Mouse (Mus musculus) cerebellum, postnatal 25 days (tissue): ENCODE results near the gene Asic2.

Experiments used
- DNase-seq, 2 experiments: peaks; one replicate each; pipeline ENCODE4 v3.0.0; 2021; ENCODE audit warnings: mixed read lengths in 2 of 2

Gene Asic2

DNA sequence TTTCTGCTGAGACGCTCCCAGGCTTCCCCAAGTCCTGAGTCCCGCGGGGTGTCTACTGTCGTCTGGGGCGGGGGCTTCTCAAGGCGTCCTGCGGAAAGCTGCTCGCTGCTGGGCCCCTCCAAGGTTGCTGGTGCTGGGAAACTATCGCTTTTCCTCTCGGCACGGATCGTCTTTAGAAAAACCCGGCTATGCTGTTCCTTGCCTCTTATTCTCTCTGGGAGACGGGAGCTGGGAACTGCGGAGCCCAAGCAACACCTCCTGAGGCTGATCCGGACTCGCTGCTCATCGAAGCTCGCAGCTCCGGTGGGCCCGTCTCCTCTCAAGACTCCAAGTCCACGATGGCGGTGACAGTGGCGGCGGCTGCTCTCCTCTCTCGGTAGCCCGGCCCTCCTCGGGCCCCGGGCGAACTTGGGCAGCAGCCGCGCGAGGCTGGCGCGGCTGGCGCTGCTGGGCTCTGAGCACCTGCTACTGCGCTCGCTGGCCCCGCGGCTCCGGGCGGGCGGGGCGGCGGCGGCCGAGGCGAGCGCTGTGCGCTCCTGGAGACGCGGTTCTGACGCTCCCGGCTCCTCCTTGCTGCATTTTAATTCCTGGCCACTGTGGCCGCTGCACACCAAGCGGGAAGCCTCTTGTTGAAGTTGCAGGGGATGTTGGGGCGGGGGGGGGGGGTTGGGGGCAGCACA lies 815.0 kb downstream of the Asic2 start:
- DNase-seq: peak; percentile 80 to 81

DNA sequence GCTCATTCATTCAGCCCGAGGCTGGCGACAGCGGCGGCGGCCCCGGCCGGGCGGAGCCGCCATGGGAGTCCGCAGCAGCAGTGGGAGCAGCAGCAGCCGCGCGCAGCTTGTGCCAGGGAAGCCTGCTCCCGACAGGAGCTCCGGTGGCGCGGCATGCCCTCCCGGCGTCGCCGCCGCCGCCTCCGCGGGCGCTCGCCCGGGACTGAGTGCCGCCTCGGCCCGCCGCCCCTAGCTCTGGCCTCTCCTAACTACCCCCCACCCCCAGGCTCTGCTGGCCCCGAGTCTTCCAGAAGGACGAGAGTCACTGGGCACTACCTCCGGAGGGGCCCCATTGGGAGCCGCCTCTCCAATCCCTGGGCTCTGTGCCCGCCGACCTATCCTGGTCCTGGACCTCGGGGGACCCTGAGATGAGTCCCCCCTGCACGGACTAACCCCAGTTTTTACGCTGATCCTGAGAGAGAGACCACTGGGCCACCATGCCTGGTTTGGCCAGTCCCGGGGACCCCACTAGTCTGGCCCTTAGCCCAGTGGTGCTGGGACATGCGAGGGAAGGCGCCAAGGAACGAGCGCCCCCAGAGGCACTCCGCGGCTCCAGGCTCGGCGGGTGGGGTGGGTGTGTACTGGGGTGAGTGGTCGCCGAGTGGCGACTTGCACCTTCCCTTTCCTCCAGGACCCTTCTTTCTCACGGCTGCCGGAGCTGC lies 815.6 kb downstream of the Asic2 start:
- peak; percentile 79 to 85 for DNase-seq

GRCm38 (mm10) chr11:81152021-81152385 lies 816.3 kb downstream of the Asic2 start:
- peak; percentile 77 to 81 for DNase-seq

DNA sequence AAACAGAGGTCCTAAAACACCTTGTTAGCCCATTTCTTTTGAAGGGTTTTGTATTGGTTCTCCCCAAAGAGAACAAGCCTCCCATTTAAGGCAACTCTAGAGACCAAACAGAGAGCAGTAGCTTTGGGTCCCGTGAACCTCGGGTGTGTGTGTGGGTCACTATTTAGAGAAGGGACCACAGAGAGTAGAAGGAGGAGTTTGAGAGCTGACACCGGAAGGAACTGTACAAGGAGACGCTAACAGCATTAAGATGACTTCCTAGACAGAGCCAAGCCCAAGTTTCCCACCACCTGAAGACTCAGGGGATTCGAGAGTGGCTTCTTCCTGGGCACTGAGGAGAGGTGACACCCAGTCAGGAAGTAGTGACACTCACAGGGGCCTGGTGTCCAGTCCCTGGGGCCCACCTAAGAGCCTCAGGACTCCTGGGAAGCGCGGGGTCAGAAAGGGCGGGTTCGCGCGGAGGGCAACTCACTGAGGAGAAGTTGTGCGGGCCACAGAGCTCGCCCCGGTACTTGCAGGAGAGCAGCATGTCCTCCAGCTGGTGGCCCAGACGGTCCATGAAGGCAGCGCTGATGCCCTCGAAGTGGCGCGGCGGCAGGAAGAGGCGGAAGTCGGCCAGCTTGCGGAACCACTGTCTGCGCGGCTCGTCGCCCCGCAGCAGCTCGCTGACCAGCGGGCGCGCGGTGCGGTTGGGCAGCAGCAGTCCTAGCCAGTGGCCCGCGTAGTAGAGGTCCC lies 816.8 kb downstream of the Asic2 start:
- DNase-seq: peak in 1 of 2 experiments; percentile 62

GRCm38 (mm10) chr11:81150621-81151020 lies 817.6 kb downstream of the Asic2 start:
- peak; percentile 70 to 77 for DNase-seq

GRCm38 (mm10) chr11:81148423-81148822 lies 819.8 kb downstream of the Asic2 start:
- DNase-seq: peak; percentile 49 to 50

DNA sequence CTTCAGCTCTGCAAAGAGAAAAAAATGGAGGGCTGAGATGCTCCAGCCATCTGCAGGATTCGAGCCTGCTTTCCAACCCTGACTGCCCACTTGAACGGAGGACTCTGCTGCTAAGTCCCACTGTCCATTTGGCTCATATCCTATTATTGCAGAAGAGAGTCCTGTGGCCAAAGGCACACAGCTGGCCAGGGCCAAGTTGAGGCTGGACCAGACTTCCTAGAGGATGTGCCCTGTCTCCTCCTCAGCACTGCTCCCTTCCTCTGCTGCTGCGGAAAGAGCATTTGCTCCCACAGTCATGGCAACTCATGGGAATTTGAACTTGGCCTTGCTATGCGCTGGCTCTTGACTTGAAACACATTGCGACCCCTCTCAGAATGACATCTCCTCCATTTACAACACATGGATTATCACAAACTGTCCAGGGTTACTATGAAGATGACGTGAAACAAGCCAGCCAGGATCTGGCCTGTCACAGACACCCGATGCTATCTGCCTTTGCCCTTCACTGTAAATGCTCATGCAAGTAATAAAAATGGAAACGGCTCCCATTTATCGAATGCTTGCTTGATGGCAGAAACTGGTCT lies 821.6 kb downstream of the Asic2 start:
- DNase-seq: no peak

DNA sequence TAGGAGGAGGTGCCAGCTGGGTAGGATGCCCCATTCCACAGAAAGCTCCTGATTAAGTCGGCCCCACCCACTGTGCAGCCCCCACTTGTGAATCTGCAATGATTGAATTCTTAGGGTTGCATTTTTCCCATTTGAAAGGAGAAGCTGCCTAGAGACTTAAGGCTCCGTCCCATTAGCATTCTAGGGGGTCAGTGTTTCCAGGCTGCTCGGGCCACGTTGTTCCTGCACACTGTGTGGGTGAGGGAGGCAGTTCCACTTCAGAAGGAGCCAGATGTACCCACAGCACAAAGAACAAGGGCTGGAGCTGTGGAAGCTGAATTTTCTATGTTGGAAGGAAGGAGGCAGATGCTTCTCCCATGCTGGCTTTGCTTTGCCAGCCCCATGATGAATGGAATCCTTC lies 833.1 kb downstream of the Asic2 start:
- peak in 1 of 2 experiments; percentile 11 for DNase-seq

DNA sequence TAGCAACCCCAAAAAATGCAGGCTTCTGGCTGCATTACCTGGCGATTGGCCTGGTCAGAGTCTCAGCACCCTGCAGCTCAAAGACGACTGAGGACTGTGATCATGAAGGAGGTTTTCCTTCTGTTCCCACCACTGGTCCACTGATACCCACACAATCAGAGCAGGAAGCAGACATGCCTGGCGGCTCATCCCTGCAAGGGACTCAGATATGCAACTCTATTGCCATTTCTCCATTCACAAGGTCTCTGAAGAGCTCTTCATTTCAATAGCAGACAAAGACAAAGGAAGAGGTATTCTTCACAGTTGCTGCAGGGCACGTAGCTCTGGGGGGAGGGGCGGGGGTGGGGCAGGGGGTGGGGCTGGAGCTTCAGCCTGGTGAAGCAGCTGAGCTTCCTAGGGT lies 834.3 kb downstream of the Asic2 start:
- no peak for DNase-seq

DNA sequence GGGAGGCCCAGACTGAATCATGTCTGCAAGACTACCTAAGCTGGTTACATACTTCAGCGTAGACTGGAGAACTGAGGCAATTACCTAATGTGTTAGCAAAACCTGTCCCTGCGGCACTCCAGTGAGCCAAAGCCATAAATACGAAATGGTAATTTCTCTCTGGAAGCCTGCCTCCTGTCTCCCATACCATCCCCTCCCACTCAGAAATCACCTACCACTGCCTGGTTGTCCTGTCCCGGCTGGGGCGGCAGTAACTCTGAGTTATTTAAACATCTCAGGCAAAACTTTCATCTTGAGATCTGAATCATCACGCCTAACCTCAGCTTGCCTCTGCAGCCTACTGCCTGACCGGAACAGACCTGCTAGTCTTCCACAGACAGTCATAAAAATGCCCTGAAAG lies 835.6 kb downstream of the Asic2 start:
- DNase-seq: no peak

DNA sequence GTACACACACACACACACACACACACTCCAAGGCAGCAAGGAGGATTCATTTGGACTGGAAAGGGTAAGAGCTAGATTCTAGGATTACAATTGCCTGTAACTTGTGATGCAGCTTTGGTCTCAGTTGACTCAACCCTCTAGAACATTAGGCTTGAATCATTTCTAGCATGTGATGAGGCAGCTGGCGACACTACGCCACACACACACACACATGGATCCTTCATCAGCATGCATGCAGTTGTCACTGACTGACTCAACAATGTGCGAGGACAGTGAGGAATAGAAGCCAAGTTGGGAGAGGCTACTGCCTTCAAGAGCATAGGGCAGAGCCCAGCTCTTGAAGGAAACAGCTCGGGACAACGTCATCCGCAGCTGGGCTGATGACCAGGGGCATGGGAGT lies 843.9 kb downstream of the Asic2 start:
- no peak for DNase-seq

- no peak for DNase-seq
These were observed 848.2 kb downstream of the Asic2 start for GRCm38 (mm10) chr11:81120024-81120576.

DNA sequence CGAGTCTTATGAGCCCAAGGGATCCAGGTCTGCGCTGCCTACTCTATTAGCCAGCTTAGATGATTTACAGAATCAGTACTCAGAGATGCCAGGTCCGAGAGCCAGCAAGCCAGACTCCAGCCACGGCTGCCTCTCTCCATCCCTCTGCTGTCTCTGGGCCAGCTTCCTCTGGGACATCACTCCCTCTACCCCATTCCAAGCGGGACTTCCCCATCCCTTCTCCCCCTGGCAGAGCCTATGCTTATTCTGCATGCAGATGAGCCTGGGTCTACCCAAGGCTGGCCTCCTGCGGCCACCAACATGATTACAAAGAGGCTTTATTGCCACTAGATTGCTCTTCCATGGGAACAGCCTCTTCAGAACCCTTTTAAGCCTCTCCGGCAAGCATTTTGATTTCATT lies 850.2 kb downstream of the Asic2 start:
- DNase-seq: peak; percentile 32 to 39

- DNase-seq: no peak
These were observed 852.6 kb downstream of the Asic2 start for GRCm38 (mm10) chr11:81115666-81116065.

GRCm38 (mm10) chr11:81111626-81112025 lies 856.6 kb downstream of the Asic2 start:
- DNase-seq: no peak

GRCm38 (mm10) chr11:81110049-81110448 lies 858.2 kb downstream of the Asic2 start:
- DNase-seq: peak; percentile 38 to 53

- no peak for DNase-seq
These were observed 861.3 kb downstream of the Asic2 start for GRCm38 (mm10) chr11:81106949-81107348.

DNA sequence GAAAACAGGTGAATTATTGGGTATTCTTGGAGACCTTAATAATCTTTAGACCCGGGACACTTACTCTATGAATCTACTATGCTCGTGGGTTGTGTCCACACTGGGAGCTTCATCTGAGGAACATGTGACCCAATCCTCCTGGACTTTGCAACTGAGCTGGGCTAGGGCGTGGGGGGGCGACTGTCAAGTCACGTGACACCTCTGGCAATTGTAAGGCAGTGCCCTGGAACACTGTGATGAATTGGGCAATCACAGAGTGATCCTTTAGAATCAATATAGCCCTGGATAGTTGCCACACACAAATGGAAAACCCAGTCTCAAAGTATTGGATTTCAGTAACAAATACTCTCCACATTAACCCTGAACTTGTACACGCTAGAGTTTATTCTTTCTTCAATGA lies 867.4 kb downstream of the Asic2 start:
- DNase-seq: no peak

DNA sequence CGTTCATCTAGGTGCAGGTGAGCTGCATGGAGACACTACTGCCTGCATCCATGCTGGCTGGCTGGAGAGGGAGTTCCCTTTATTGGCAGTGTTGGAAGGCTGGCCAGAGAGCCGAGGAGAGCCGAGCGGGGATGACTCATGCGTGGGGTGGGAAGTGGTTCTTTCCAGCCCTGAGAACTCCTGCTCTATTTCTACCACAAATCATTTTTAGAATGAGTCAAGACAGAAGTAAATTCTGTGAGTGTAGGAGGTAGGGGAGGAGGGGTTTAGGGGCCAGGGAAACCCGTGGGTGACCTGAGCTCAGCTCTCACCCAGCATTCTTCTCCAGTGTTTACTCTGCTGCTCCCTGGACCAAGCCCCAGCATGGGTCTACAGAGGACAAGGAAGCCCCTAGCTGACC lies 872.2 kb downstream of the Asic2 start:
- peak; percentile 80 to 87 for DNase-seq

- DNase-seq: peak; percentile 74 to 86
These were observed 873.7 kb downstream of the Asic2 start for GRCm38 (mm10) chr11:81094581-81094980.

DNA sequence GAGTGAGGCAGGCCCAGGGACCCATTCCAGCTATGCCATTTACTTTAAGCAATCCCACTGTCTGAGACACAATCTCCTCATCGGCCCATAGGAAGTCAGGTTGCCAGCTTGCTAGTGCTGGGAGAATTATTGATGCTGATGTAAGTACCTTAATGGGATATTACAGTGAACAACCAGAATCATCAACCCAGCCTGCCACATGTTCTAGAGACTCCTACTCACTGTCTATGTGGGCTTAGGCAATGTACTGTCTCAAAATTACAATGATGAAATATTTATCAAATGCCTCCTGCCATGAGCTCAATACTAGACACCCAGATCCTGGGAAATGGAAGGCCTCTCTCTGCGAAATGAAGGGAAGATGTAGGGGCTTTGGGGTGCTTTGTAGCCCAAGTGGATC lies 876.1 kb downstream of the Asic2 start:
- no peak for DNase-seq

- no peak for DNase-seq
These were observed 884.4 kb downstream of the Asic2 start for GRCm38 (mm10) chr11:81083822-81084221.
